Mouse (Mus musculus): Measurements from ENCODE around the gene Zfr2.

GRCm38 (mm10) chr10:81189821-81190220 is 43.1 kb upstream of the Zfr2 start:
- TF ChIP-seq CTCF (IDR thresholded peaks at IDR 0.05; ENCODE audit: low read depth, low read length) (no peak), TAL1 (conservative IDR thresholded peaks at IDR 0.05; ENCODE audit: low read depth, low read length) (no peak)
